10 mouse cellular contexts compared by ENCODE assay signal in genomic region chr4:107139836-107140631, GRCm38 (mm10). TPM values are rescaled to one million over a fixed set of nuclear protein-coding genes. Genes with fewer than 3 reads are reported as not detected.
A peak's percentile ranks its signal among the peaks of the same experiment; 100 is the strongest.
DNase-seq lines count a peak whose midpoint lies in the region; ATAC-seq and TF ChIP-seq lines count a peak whose summit lies in the region.
"Had no signal": no experiment of that assay in that cellular context is flagged by ENCODE, and none has a peak within 500 bp of the region (broad histone marks: within the 10 kb centered on the region; RNA-seq: fewer than 3 reads in every experiment).

No protein-coding gene starts in this region.

- peaks cover 3% of the 10 kb centered on the region for H3K4me1 ChIP-seq in lung, embryonic 14.5 days (ENCODE audit: insufficient read depth)
- H3K4me1 ChIP-seq in hindbrain, embryonic 15.5 days (replicated peaks): peaks cover 49% of the 10 kb centered on the region

- H3K36me3 ChIP-seq in lung, embryonic 14.5 days (ENCODE audit: insufficient read depth): peaks cover 14% of the 10 kb centered on the region; the same call in 1 of the 2 replicates
- H3K36me3 ChIP-seq in hindbrain, embryonic 15.5 days: no peaks in the 10 kb centered on the region

- no peak overlapping the region for H3K9ac ChIP-seq in lung, embryonic 14.5 days
- H3K9ac ChIP-seq in hindbrain, embryonic 15.5 days: no peak overlapping the region

- no peaks in the 10 kb centered on the region for H3K27me3 ChIP-seq in lung, embryonic 14.5 days (ENCODE audit: insufficient read depth, low read length)
- no peaks in the 10 kb centered on the region for H3K27me3 ChIP-seq in hindbrain, embryonic 15.5 days

- peak overlapping the region; percentile 67 for H3K27ac ChIP-seq in lung, embryonic 14.5 days (ENCODE audit: low read depth)
- peak overlapping the region; percentile 66 for H3K27ac ChIP-seq in hindbrain, embryonic 15.5 days (replicated peaks)

- H3K4me2 ChIP-seq in lung, embryonic 14.5 days: no peak overlapping the region
- H3K4me2 ChIP-seq in hindbrain, embryonic 15.5 days: no peak overlapping the region

- TF ChIP-seq CTCF in lung, embryonic 14.5 days (IDR thresholded peaks at IDR 0.05; ENCODE audit: low read depth): no peak

- peak; percentile 76 for DNase-seq in lung, embryonic 14.5 days
- no peak for DNase-seq in lung, postnatal 14 days
- DNase-seq in lung, postnatal 25 days (ENCODE audit: low spot score): peak; percentile 23
- DNase-seq in yolk sac, embryonic 10.5 days (ENCODE audit: low spot score): peak; percentile 55
- no peak for DNase-seq in spleen, postnatal 14 days (ENCODE audit: low spot score in 2 of 2)
- DNase-seq in cerebellum, postnatal 4 days (ENCODE audit: low spot score in 2 of 2): no peak
- no peak for DNase-seq in ovary, postnatal 10 days (ENCODE audit: low spot score)
- DNase-seq: cerebellum, adult 9-11 months had no signal

- WGBS in lung, embryonic 14.5 days: 41% methylated on average over 13 of the region's 13 CpGs
- WGBS in hindbrain, embryonic 15.5 days: 41% methylated on average over 13 of the region's 13 CpGs

- peak; percentile 70 for ATAC-seq in lung, embryonic 14.5 days (ENCODE audit: insufficient read depth)
- no peak; the same call in 1 of the 2 replicates for ATAC-seq in hindbrain, embryonic 15.5 days (ENCODE audit: low FRiP score, low read depth)

- no peaks in the 10 kb centered on the region for H3K9me3 ChIP-seq in lung, embryonic 14.5 days (ENCODE audit: low read depth, low read length)
- no peaks in the 10 kb centered on the region for H3K9me3 ChIP-seq in hindbrain, embryonic 15.5 days

- no peak overlapping the region for H3K4me3 ChIP-seq in lung, embryonic 14.5 days (ENCODE audit: low read depth, low read length)
- H3K4me3 ChIP-seq in hindbrain, embryonic 15.5 days: no peak overlapping the region

RNA-seq across cellular contexts. Expression of gene Tmem59, which starts 38.2 kb away (rescaled TPM):
- 321 and 337 TPM in 2 replicates for polyA plus RNA-seq in lung, embryonic 14.5 days (2014; fragmentation: Nextera tagmentation; extraction: Ambion mirVana)
- 355 and 390 TPM in 2 replicates for polyA plus RNA-seq in hindbrain, embryonic 15.5 days (2015; fragmentation: Nextera tagmentation; extraction: Ambion mirVana)

RNA-seq across cellular contexts. Expression of gene Tceanc2, which starts 38.9 kb away (rescaled TPM):
- polyA plus RNA-seq in lung, embryonic 14.5 days (2014; fragmentation: Nextera tagmentation; extraction: Ambion mirVana): 17.1 and 28.3 TPM in 2 replicates
- 16.6 and 37.6 TPM in 2 replicates for polyA plus RNA-seq in hindbrain, embryonic 15.5 days (2015; fragmentation: Nextera tagmentation; extraction: Ambion mirVana)

RNA-seq across cellular contexts. Expression of gene Cdcp2, which starts 43.3 kb away (rescaled TPM):
- polyA plus RNA-seq in lung, embryonic 14.5 days (2014; fragmentation: Nextera tagmentation; extraction: Ambion mirVana): not detected in 2 replicates
- polyA plus RNA-seq in hindbrain, embryonic 15.5 days (2015; fragmentation: Nextera tagmentation; extraction: Ambion mirVana): 0.16 TPM in 1 of 2 replicates, not detected in the other
- polyA plus RNA-seq: heart, postnatal 0 days had no signal

Comparison
In these comparisons a context has a peak if more than half of its experiments do, and no peak if none do; other contexts are left out.
1. DNase-seq: peak in lung, embryonic 14.5 days (single experiment), lung, postnatal 25 days (single experiment) and yolk sac, embryonic 10.5 days (single experiment); none in lung, postnatal 14 days (single experiment), spleen, postnatal 14 days (0 of 2), cerebellum, postnatal 4 days (0 of 2) and ovary, postnatal 10 days (single experiment).